Mouse (Mus musculus): Measurements from ENCODE around the gene Mcrs1. TPM values are rescaled to one million over a fixed set of nuclear protein-coding genes. Genes with fewer than 3 reads are reported as not detected.
A peak's percentile ranks its signal among the peaks of the same experiment; 100 is the strongest.

Gene Mcrs1
- polyA plus RNA-seq (2016; fragmentation: Nextera tagmentation; extraction: Ambion mirVana), result 174 and 196 TPM in 2 replicates

DNA sequence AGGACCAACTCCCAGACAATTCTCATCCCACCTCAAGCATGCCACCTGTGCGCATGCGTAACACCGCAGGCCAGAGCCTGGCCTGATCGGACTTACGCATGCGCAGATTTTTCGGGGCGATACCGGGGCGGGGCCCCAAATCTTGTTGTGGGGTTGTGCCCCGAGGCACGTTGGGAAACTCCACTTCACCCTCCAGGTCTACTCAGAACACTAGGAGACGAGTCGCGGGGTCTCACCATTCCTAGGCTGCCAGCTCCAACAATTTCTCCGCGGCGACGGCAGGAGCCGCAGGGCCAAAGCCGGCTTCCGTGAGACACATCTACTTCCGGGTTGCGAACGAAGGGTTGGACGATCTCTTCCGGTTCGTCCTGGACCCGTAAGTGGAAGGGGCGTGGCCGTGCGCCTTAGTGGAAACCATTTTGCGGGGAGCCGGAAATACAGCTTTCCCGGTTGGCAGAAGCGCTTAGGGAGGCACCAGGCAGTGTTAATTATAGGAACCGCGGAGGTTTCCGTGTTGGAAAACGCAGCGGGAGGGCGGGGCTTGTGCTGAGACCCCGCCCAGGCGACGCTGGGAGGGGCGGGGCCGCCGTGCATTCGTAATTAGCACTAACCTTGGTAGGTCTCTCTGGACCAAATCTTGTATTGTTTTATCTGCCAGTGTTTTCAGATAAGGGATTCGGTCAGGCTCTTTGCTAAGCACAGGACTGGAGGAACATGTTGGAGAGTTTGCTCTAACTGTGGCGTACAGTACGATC is at the start of gene Mcrs1:
Gene Mcrs1 (minus strand): TSS at position 336 of the 755 bp plus-strand sequence.
- WGBS, result under 1% methylated on average over 52 of the region's 52 CpGs
- H3K4me1 ChIP-seq, result peaks cover 54% of the 10 kb centered on the region
- no peaks in the 10 kb centered on the region for H3K27me3 ChIP-seq (ENCODE audit: insufficient read depth, poor library complexity, severe bottlenecking)
- no peaks in the 10 kb centered on the region for H3K9me3 ChIP-seq
- peak within 1 kb of the TSS; percentile 82 for H3K4me3 ChIP-seq
- peak within 1 kb of the TSS; percentile 97 for H3K27ac ChIP-seq
- peaks cover 31% of the 10 kb centered on the region for H3K36me3 ChIP-seq
- DNase-seq (ENCODE audit: low spot score), result peak; percentile 99

DNA sequence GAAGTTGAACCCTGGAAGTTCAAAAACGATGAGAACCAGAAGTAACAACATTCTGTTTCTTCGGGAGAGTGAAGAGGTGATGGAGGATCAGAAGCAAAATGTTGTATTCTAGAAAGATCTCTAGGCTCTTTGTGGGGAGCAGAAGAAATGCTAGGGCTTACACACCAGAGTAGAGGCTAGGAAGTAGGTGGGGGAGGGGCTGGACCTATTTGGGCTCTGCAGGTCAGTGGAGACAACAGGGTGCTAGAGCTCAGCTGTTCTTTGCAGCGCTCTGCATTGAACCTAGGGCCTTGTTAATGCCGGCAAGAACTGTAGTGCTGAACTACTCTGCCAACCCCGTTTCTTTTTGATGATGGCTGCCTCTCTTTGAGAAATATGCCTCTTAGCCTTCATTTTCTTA is 44.5 kb upstream of the Mcrs1 start:
- peak overlapping the region; percentile 81 for H3K4me3 ChIP-seq
- WGBS, result 37% methylated on average over 5 of the region's 5 CpGs
- H3K36me3 ChIP-seq, result peaks cover 7% of the 10 kb centered on the region; the same call in 1 of the 2 replicates
- H3K27me3 ChIP-seq (ENCODE audit: insufficient read depth, poor library complexity, severe bottlenecking), result no peaks in the 10 kb centered on the region
- H3K4me1 ChIP-seq, result peaks cover 12% of the 10 kb centered on the region
- no peak for DNase-seq (ENCODE audit: low spot score)
- no peak overlapping the region for H3K27ac ChIP-seq
- no peaks in the 10 kb centered on the region for H3K9me3 ChIP-seq

DNA sequence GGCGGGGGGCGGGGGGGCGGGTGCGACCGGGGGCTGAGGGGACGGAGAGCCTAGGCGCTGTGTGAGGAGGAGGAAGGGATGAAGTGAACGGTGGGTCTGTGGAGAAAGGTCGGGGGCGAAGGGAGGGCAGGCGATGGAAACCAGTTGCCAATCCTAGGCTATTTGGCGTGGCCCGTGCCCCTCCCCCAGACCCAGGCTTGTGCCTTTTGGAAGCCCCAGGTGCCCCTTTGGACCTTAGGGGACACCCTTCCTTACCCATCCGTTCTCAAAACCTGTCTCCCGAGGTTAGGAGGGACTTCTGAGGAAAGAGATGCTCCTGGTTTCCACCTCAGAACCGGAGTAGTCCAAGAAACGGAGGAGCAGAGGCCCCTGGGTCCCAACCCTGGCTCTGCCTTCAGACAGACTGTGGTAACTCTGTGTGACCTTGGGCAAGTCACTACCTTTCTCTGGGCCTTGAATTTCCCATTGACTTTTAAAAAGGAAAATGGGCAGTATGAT is 43.8 kb upstream of the Mcrs1 start, which contains the start of gene Fam186b:
Gene Fam186b (minus strand): TSS at position 405 of the 498 bp plus-strand sequence.
- H3K36me3 ChIP-seq, result peaks cover 6% of the 10 kb centered on the region; the same call in 1 of the 2 replicates
- H3K4me3 ChIP-seq, result peak within 1 kb of the TSS; percentile 81
- WGBS, result 1% methylated on average over 10 of the region's 17 CpGs
- no peaks in the 10 kb centered on the region for H3K9me3 ChIP-seq
- peak within 1 kb of the TSS; percentile 93 for H3K27ac ChIP-seq
- H3K27me3 ChIP-seq (ENCODE audit: insufficient read depth, poor library complexity, severe bottlenecking), result no peaks in the 10 kb centered on the region
- DNase-seq (ENCODE audit: low spot score), result no peak
- peaks cover 12% of the 10 kb centered on the region for H3K4me1 ChIP-seq

DNA sequence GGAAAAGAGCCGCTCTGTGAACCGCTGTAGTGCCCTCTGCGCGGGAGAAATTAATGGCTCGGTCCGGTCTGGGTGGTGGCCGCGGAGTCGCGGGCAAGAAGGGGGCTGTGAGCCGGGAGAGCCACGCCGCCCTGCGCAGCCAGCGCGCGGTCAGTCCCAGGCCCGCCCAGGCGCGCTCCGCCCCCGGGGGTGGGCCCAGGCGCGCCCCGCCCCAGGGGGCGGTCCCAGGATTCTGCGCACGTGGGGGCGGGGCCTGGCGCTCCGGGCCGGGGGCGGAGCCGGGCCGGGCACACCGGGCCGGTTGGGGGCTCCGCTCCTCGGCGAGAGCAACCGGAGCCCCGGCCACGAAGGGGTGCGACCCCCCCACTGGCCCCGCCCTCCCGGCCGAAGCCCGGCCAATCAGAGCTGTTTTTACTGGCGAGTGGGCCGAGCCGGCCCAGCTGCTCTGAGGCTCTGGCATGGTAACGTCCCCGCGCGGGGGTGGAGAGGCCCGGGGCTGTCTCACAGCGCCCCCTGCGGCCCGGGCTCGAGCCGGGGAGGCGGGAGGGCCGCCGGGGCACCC is 43.1 kb upstream of the Mcrs1 start, which contains the start of gene Prpf40b:
Gene Prpf40b (plus strand): TSS at position 275 of the 562 bp plus-strand sequence.
- H3K4me3 ChIP-seq, result peak within 1 kb of the TSS; percentile 81
- no peaks in the 10 kb centered on the region for H3K9me3 ChIP-seq
- H3K27ac ChIP-seq, result peak within 1 kb of the TSS; percentile 93
- H3K36me3 ChIP-seq, result no peaks in the 10 kb centered on the region; the same call in 1 of the 2 replicates
- peak; percentile 94 for DNase-seq (ENCODE audit: low spot score)
- under 1% methylated on average over 64 of the region's 64 CpGs for WGBS
- H3K4me1 ChIP-seq, result peaks cover 12% of the 10 kb centered on the region
- H3K27me3 ChIP-seq (ENCODE audit: insufficient read depth, poor library complexity, severe bottlenecking), result no peaks in the 10 kb centered on the region

DNA sequence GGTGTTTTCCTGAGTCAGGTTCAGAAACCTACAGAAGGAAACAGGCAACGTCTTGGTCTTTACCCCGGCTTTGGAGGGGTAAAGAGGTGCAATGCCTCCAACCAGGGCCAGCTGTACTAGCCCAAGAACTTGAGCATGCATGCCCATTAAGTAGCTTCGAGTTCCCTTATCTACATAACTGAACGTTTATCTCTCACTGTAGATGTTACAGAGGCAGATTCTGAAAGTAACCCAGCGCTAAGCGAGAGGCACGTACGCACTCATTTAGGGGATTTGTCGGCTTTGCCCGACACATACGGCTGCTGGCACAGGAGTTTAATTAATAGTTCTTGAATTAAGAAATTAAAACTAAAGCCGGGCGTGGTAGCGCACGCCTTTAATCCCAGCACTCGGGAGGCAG is 42.5 kb upstream of the Mcrs1 start:
- no peak for DNase-seq (ENCODE audit: low spot score)

DNA sequence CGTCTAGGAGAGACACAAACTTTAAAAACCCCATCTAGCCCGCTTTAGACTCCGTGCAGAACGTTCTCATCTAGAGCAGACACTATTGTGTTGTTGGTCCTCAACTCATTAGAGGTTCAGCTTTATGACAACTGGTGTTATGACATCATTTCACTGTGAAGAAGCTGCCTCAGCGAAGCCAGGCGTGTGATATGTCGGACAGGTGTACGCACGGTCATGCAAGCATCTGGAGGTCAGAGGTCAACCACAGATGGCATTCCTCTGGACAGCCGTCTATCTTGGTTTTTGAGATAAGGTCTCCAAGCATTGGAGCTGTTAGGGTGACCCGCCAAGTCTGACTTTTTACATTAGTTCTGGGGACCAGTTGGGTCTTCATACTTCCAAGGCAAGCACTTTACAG is 38.8 kb upstream of the Mcrs1 start:
- no peaks in the 10 kb centered on the region for H3K27me3 ChIP-seq (ENCODE audit: insufficient read depth, poor library complexity, severe bottlenecking)
- no peaks in the 10 kb centered on the region for H3K9me3 ChIP-seq
- H3K27ac ChIP-seq, result no peak overlapping the region
- WGBS, result 76% methylated on average over 11 of the region's 11 CpGs
- peaks cover 4% of the 10 kb centered on the region for H3K4me1 ChIP-seq
- no peaks in the 10 kb centered on the region for H3K36me3 ChIP-seq
- DNase-seq (ENCODE audit: low spot score), result no peak
- no peak overlapping the region for H3K4me3 ChIP-seq

More for the DNA sequence above, 42.5 kb upstream of the Mcrs1 start:
- 19% methylated on average over 16 of the region's 16 CpGs for WGBS
- peak overlapping the region; percentile 93 for H3K27ac ChIP-seq
- no peaks in the 10 kb centered on the region for H3K36me3 ChIP-seq
- H3K4me3 ChIP-seq, result peak overlapping the region; percentile 81
- peaks cover 12% of the 10 kb centered on the region for H3K4me1 ChIP-seq
- no peaks in the 10 kb centered on the region for H3K27me3 ChIP-seq (ENCODE audit: insufficient read depth, poor library complexity, severe bottlenecking)
- no peaks in the 10 kb centered on the region for H3K9me3 ChIP-seq

DNA sequence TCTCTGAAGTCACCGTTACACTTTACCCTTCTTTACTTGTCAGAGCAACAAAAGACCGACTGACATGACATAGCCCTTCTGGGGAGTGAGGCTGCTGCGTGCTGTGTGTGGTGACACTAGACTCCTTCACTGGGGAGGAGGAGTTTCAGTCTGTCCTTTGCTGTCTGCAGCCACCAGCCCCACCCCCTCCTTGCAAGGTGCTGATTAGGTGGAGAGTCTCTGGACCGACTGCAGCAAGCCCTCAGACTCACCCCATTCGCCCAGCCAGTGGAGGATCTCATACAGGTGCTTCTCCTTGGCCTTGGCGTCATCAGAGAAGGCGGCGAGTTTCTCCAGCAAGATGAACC is 33.4 kb upstream of the Mcrs1 start:
- Histone ChIP-seq H3K27me3 (ENCODE audit: insufficient read depth, poor library complexity, severe bottlenecking) (peaks cover 8% of the 10 kb centered on the region; the same call in 1 of the 2 replicates), H3K27ac (peak overlapping the region; percentile 67), H3K9me3 (no peaks in the 10 kb centered on the region), H3K36me3 (no peaks in the 10 kb centered on the region), H3K4me3 (peak overlapping the region; percentile 27), H3K4me1 (peaks cover 14% of the 10 kb centered on the region)
- DNase-seq (ENCODE audit: low spot score), result peak; percentile 86
- 32% methylated on average over 8 of the region's 8 CpGs for WGBS

DNA sequence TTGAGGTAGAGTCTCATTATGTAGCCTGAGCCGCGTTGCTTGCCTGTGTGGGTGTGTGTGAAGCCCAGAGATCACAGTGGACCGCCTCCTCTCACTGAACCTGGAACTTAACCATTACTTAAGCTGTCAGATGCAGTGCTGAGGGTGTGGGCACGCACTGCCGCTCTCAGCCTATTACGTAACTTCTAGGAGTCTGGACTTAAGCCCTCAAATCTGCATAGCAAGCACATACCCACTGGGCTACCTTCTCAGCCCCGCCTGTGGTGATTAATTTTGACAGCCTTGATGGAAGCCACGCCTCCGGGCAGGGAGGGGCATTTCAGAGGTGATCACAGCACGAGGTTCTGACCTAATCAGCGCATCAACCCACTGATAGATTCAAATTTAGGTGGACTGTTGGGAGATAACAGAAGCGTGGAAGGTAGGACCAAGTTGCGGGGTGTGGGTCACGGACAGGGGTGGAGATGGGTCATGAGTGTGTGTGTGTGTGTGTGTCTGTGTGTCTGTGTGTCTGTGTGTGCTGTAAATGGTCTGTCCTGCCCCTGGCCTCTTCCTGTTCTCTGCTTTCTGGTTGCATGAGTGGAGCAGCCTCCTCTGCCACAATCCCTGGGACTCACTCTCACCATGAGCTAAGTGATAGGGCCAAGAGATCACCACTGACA is 32.9 kb upstream of the Mcrs1 start:
- H3K36me3 ChIP-seq, result no peaks in the 10 kb centered on the region
- H3K4me3 ChIP-seq, result peak overlapping the region; percentile 27
- DNase-seq (ENCODE audit: low spot score), result peak; percentile 83
- H3K27me3 ChIP-seq (ENCODE audit: insufficient read depth, poor library complexity, severe bottlenecking), result peaks cover 13% of the 10 kb centered on the region
- H3K4me1 ChIP-seq, result peaks cover 14% of the 10 kb centered on the region
- peak overlapping the region; percentile 67 for H3K27ac ChIP-seq
- 27% methylated on average over 14 of the region's 14 CpGs for WGBS
- H3K9me3 ChIP-seq, result no peaks in the 10 kb centered on the region

DNA sequence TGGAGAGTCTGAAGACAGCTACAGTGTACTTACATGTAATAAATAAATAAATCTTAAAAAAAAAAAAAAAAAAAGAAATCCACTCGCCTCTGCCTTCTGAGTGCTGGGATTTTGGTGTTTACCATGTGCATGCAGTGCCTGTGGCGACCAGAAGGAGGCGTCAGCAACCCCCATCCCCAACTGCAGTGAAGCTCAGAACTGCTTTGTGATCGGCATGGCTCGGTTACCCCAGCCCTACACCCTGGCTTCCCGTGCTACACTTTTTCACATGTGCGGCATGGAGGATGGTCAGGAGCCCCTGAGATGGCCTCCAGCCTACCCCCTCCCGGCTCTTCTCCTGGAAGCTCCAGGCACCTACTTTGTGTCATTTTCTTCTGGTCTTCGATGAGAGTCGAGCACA is 31.7 kb upstream of the Mcrs1 start:
- peaks cover 22% of the 10 kb centered on the region for H3K27me3 ChIP-seq (ENCODE audit: insufficient read depth, poor library complexity, severe bottlenecking)
- H3K4me1 ChIP-seq, result peaks cover 14% of the 10 kb centered on the region
- no peak for DNase-seq (ENCODE audit: low spot score)
- no peak overlapping the region for H3K4me3 ChIP-seq
- no peaks in the 10 kb centered on the region for H3K9me3 ChIP-seq
- no peaks in the 10 kb centered on the region for H3K36me3 ChIP-seq
- no peak overlapping the region for H3K27ac ChIP-seq
- 62% methylated on average over 10 of the region's 10 CpGs for WGBS

DNA sequence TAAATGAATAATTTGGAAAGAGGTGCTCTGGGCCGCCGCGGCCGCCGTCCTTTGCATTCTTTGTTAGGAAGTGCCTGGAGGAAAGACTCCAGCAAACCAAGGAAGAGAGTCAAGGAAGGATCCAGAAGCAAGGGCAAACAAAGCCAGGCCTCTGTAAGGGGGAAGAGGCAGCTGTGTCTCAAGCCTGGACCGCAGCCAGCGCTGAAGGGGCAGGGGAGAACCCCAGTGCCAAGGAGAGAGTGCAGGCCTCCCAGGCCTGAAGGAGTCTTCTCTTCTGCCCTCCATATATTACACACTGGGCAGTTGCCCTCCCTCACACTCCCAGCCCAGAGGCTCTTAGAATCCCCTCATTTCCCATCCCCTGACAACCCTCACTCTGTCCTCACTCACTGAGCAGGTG is 26.5 kb upstream of the Mcrs1 start:
- Histone ChIP-seq H3K9me3 (no peaks in the 10 kb centered on the region), H3K4me1 (no peaks in the 10 kb centered on the region), H3K27me3 (ENCODE audit: insufficient read depth, poor library complexity, severe bottlenecking) (peaks cover 22% of the 10 kb centered on the region), H3K4me3 (no peak overlapping the region), H3K36me3 (no peaks in the 10 kb centered on the region), H3K27ac (no peak overlapping the region)
- WGBS, result 90% methylated on average over 7 of the region's 7 CpGs
- DNase-seq (ENCODE audit: low spot score), result no peak

DNA sequence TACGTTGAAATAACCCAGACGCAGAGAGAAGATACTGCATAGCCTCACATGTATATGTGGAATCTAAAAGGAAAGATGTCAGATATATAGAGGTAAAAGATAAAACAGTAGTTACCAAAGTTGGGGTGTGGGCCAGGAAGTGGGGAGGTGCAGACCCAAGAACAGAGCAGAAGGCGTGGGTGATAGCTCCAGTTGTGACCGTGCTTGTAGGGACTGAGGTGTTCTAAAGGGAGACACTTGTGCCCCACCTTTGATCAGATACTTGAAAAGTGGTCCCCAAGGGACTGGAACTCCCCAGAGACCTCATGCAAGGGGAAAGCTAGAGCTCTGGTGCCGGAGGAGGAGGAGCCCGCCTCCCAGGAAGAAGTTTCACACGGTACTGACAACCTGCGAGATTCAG is 24.3 kb upstream of the Mcrs1 start:
- Histone ChIP-seq H3K9me3 (no peaks in the 10 kb centered on the region), H3K36me3 (no peaks in the 10 kb centered on the region), H3K4me3 (no peak overlapping the region), H3K27ac (no peak overlapping the region), H3K4me1 (no peaks in the 10 kb centered on the region), H3K27me3 (ENCODE audit: insufficient read depth, poor library complexity, severe bottlenecking) (peaks cover 22% of the 10 kb centered on the region)
- 69% methylated on average over 8 of the region's 8 CpGs for WGBS
- no peak for DNase-seq (ENCODE audit: low spot score)

DNA sequence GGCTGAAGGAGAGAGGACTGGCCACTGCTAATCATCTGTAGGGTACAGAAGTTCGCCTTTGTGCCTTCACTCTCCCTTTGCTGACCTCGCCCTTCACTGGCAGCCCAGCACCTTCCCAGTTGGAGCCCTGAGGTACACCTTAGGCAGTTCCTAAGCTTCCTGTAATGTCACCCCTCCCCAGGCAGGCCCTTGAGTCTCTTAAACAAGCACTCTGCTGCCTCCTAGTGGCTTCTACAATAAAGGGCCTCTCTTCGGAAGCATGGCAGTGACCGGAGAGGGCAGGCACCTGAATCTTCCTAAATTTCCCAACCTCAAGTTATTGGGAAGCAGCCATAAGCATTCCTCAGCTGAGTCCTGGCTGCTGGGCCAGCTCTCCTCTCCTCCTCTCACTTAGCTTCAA is 13.9 kb upstream of the Mcrs1 start:
- Histone ChIP-seq H3K27ac (no peak overlapping the region), H3K4me1 (peaks cover 16% of the 10 kb centered on the region), H3K27me3 (ENCODE audit: insufficient read depth, poor library complexity, severe bottlenecking) (no peaks in the 10 kb centered on the region), H3K36me3 (no peaks in the 10 kb centered on the region), H3K4me3 (0 out of 2 replicates have a peak overlapping the region, but pooled peaks have one; percentile 2), H3K9me3 (no peaks in the 10 kb centered on the region)
- DNase-seq (ENCODE audit: low spot score), result no peak
- 18% methylated on average over 4 of the region's 4 CpGs for WGBS

DNA sequence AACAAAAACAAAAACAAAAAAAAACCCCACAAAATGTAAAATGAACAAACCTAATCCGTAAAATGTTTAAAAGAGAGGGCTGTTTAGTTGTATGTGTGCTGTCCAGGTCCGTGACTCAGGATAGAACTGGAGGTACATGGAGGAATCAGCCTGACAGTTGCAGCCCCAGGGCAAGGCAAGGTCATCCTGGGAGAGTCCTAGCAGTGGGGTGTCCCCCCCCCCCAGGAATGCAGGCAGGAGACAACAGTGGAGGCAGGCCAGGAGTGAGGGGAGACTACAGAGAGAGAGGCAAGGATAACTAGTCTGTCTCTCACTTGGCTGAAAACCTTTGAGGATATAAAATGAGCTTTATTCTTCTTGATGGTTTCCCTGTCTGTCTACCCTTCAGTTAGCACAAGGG is 12.6 kb upstream of the Mcrs1 start:
- Histone ChIP-seq H3K36me3 (no peaks in the 10 kb centered on the region), H3K27ac (peak overlapping the region; percentile 72), H3K9me3 (no peaks in the 10 kb centered on the region), H3K27me3 (ENCODE audit: insufficient read depth, poor library complexity, severe bottlenecking) (no peaks in the 10 kb centered on the region), H3K4me3 (no peak overlapping the region), H3K4me1 (peaks cover 28% of the 10 kb centered on the region)
- WGBS, result 55% methylated on average over 2 of the region's 2 CpGs
- no peak for DNase-seq (ENCODE audit: low spot score)
